Mouse (Mus musculus): ENCODE measurements around the gene Ppp2r1b.

Gene Ppp2r1b

GRCm38 (mm10) chr9:50868182-50868581 lies 23.1 kb downstream of the Ppp2r1b start:
- DNase-seq = no peak

GRCm38 (mm10) chr9:50873210-50873609 lies 28.1 kb downstream of the Ppp2r1b start:
- no peak for DNase-seq

- DNase-seq = peak; percentile 82
Measured at GRCm38 (mm10) chr9:50874031-50874430, 28.9 kb downstream of the Ppp2r1b start.

GRCm38 (mm10) chr9:50875470-50875869 lies 30.4 kb downstream of the Ppp2r1b start:
- no peak for DNase-seq

- DNase-seq = peak; percentile 93
Measured at GRCm38 (mm10) chr9:50876287-50876686, 31.2 kb downstream of the Ppp2r1b start.

- DNase-seq = no peak
Measured at GRCm38 (mm10) chr9:50877431-50877830, 32.3 kb downstream of the Ppp2r1b start.

- DNase-seq = no peak
Measured at GRCm38 (mm10) chr9:50882183-50882582, 37.1 kb downstream of the Ppp2r1b start.

GRCm38 (mm10) chr9:50884093-50884492 lies 39.0 kb downstream of the Ppp2r1b start:
- no peak for DNase-seq

GRCm38 (mm10) chr9:50884741-50885599 lies 39.9 kb downstream of the Ppp2r1b start:
- DNase-seq = peak; percentile 94

GRCm38 (mm10) chr9:50885600-50885987 lies 40.5 kb downstream of the Ppp2r1b start:
- DNase-seq = peak; percentile 62

GRCm38 (mm10) chr9:50886870-50887269 lies 41.8 kb downstream of the Ppp2r1b start:
- no peak for DNase-seq

GRCm38 (mm10) chr9:50887351-50887750 lies 42.2 kb downstream of the Ppp2r1b start:
- peak; percentile 23 for DNase-seq

- DNase-seq = no peak
Measured at GRCm38 (mm10) chr9:50889211-50889610, 44.1 kb downstream of the Ppp2r1b start.

GRCm38 (mm10) chr9:50889964-50890363 lies 44.9 kb downstream of the Ppp2r1b start:
- DNase-seq = no peak

- DNase-seq = no peak
Measured at GRCm38 (mm10) chr9:50890494-50891090, 45.5 kb downstream of the Ppp2r1b start.

- DNase-seq = no peak
Measured at GRCm38 (mm10) chr9:50893665-50894064, 48.6 kb downstream of the Ppp2r1b start.

- no peak for DNase-seq
Measured at GRCm38 (mm10) chr9:50900026-50900920, 55.2 kb downstream of the Ppp2r1b start.

GRCm38 (mm10) chr9:50904196-50904847 lies 59.2 kb downstream of the Ppp2r1b start:
- DNase-seq = no peak

GRCm38 (mm10) chr9:50905321-50905720 lies 60.2 kb downstream of the Ppp2r1b start:
- no peak for DNase-seq

GRCm38 (mm10) chr9:50911861-50912515 lies 66.9 kb downstream of the Ppp2r1b start:
- no peak for DNase-seq

- no peak for DNase-seq
Measured at GRCm38 (mm10) chr9:50918131-50918530, 73.0 kb downstream of the Ppp2r1b start.

- DNase-seq = no peak
Measured at GRCm38 (mm10) chr9:50919554-50919953, 74.5 kb downstream of the Ppp2r1b start.
